ENCODE assay signal across 16 mouse cellular contexts in the genomic region with DNA sequence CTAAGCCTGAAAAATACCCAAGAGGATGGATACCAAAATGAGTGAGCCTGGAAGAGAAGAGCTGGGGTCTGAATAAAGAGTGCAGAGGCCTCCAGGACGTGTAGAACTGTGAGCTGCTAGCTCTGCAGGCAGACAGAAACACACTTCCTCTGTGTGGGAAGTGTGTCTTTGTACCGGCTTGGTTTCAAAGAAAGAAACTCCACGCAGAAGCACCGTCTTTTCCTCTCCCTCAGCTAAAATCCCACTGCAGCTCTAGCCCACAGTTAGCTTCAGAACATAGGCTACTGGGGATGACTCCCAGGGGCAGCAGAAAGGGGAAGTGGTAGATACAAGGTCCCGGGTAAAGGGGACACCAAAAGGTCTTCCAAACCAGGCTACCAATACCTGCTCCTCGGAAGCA.
"Had no signal": no experiment of that assay in that cellular context is flagged by ENCODE, and none has a peak within 500 bp of the region (broad histone marks: within the 10 kb centered on the region; RNA-seq: fewer than 3 reads in every experiment).

No protein-coding gene starts in this region.

- H3K27me3 ChIP-seq: kidney, embryonic 15.5 days; limb, embryonic 15.5 days; liver, embryonic 12.5 days; midbrain, embryonic 12.5 days had no signal

- H3K9ac ChIP-seq: kidney, embryonic 15.5 days; liver, embryonic 12.5 days; lung, embryonic 14.5 days; midbrain, embryonic 12.5 days had no signal

- H3K4me3 ChIP-seq: kidney, embryonic 15.5 days; limb, embryonic 15.5 days; liver, embryonic 12.5 days; midbrain, embryonic 12.5 days had no signal

- DNase-seq: kidney, adult 2 months; kidney, postnatal 14 days; layer of hippocampus, adult 9-11 months; layer of hippocampus, postnatal 36 days; left cerebral cortex, postnatal 4 days; lung, embryonic 14.5 days; lung, postnatal 10 days; lung, postnatal 4 days; thymus, postnatal 14 days had no signal

- ATAC-seq: intestine, embryonic 16.5 days; liver, embryonic 12.5 days; midbrain, embryonic 16.5 days had no signal

- H3K9me3 ChIP-seq: kidney, embryonic 15.5 days; limb, embryonic 15.5 days; liver, embryonic 12.5 days; midbrain, embryonic 12.5 days had no signal

- H3K27ac ChIP-seq: kidney, embryonic 15.5 days; limb, embryonic 15.5 days; liver, embryonic 12.5 days; midbrain, embryonic 12.5 days; stomach, postnatal 0 days had no signal

- H3K4me2 ChIP-seq: kidney, embryonic 15.5 days; limb, embryonic 15.5 days; liver, embryonic 12.5 days; lung, embryonic 14.5 days; midbrain, embryonic 12.5 days had no signal
